Mouse (Mus musculus): ENCODE results near the gene Shq1. TPM values are rescaled to one million over a fixed set of nuclear protein-coding genes. Genes with fewer than 3 reads are reported as not detected.
A peak's percentile ranks its signal among the peaks of the same experiment; 100 is the strongest.

The Shq1 gene
- polyA plus RNA-seq, 1 experiment: 0.82 TPM

GRCm38 (mm10) chr6:100676461-100676860 lies 5.5 kb upstream of the Shq1 start:
- no peak for TF ChIP-seq TAL1 (IDR thresholded peaks at IDR 0.05; ENCODE audit: low read length)
- TF ChIP-seq GATA1 (IDR thresholded peaks at IDR 0.05; ENCODE audit: low read length): no peak
- peaks cover 2% of the 10 kb centered on the region for H3K4me1 ChIP-seq (ENCODE audit: control insufficient read depth)
- no peak overlapping the region for H3K4me3 ChIP-seq (replicated peaks)
- no peaks in the 10 kb centered on the region for H3K27me3 ChIP-seq (ENCODE audit: control insufficient read depth)
- H3K36me3 ChIP-seq (ENCODE audit: control insufficient read depth): no peaks in the 10 kb centered on the region
- H3K9me3 ChIP-seq (ENCODE audit: control insufficient read depth, low read length): no peaks in the 10 kb centered on the region

- H3K27me3 ChIP-seq (ENCODE audit: control insufficient read depth): no peaks in the 10 kb centered on the region
- TF ChIP-seq TAL1 (IDR thresholded peaks at IDR 0.05; ENCODE audit: low read length) (no peak), GATA1 (IDR thresholded peaks at IDR 0.05; ENCODE audit: low read length) (no peak)
- peaks cover 16% of the 10 kb centered on the region for H3K4me1 ChIP-seq (ENCODE audit: control insufficient read depth)
- no peak overlapping the region for H3K4me3 ChIP-seq (replicated peaks)
- H3K9me3 ChIP-seq (ENCODE audit: control insufficient read depth, low read length): no peaks in the 10 kb centered on the region
- no peaks in the 10 kb centered on the region for H3K36me3 ChIP-seq (ENCODE audit: control insufficient read depth)
These were observed 4.0 kb upstream of the Shq1 start for GRCm38 (mm10) chr6:100674974-100675373.

- Histone ChIP-seq H3K36me3 (ENCODE audit: control insufficient read depth) (peaks cover 4% of the 10 kb centered on the region), H3K9me3 (ENCODE audit: control insufficient read depth, low read length) (no peaks in the 10 kb centered on the region), H3K27me3 (ENCODE audit: control insufficient read depth) (no peaks in the 10 kb centered on the region), H3K4me3 (replicated peaks) (peak overlapping the region; percentile 90), H3K4me1 (ENCODE audit: control insufficient read depth) (peaks cover 28% of the 10 kb centered on the region)
- TF ChIP-seq GATA1 (IDR thresholded peaks at IDR 0.05; ENCODE audit: low read length) (no peak), TAL1 (IDR thresholded peaks at IDR 0.05; ENCODE audit: low read length) (no peak)
These were observed 444 bp upstream of the Shq1 start for GRCm38 (mm10) chr6:100671401-100671800.

- Histone ChIP-seq H3K4me1 (ENCODE audit: control insufficient read depth) (peaks cover 28% of the 10 kb centered on the region), H3K9me3 (ENCODE audit: control insufficient read depth, low read length) (no peaks in the 10 kb centered on the region), H3K4me3 (replicated peaks) (peak overlapping the region; percentile 90), H3K27me3 (ENCODE audit: control insufficient read depth) (no peaks in the 10 kb centered on the region), H3K36me3 (ENCODE audit: control insufficient read depth) (peaks cover 7% of the 10 kb centered on the region)
- TF ChIP-seq TAL1 (IDR thresholded peaks at IDR 0.05; ENCODE audit: low read length) (peak; percentile 27; the same call in 1 of the 3 replicates), GATA1 (IDR thresholded peaks at IDR 0.05; ENCODE audit: low read length) (peak; percentile 43; the same call in 1 of the 2 replicates)
These were observed 551 bp downstream of the Shq1 start for GRCm38 (mm10) chr6:100670370-100670841.

- peaks cover 22% of the 10 kb centered on the region for H3K36me3 ChIP-seq (ENCODE audit: control insufficient read depth)
- no peaks in the 10 kb centered on the region for H3K27me3 ChIP-seq (ENCODE audit: control insufficient read depth)
- peaks cover 28% of the 10 kb centered on the region for H3K4me1 ChIP-seq (ENCODE audit: control insufficient read depth)
- no peak overlapping the region for H3K4me3 ChIP-seq (replicated peaks)
- H3K9me3 ChIP-seq (ENCODE audit: control insufficient read depth, low read length): no peaks in the 10 kb centered on the region
- TF ChIP-seq TAL1 (IDR thresholded peaks at IDR 0.05; ENCODE audit: low read length) (no peak), GATA1 (IDR thresholded peaks at IDR 0.05; ENCODE audit: low read length) (no peak)
These were observed 2.1 kb downstream of the Shq1 start for GRCm38 (mm10) chr6:100668858-100669257.

GRCm38 (mm10) chr6:100667644-100668043 lies 3.3 kb downstream of the Shq1 start:
- H3K27me3 ChIP-seq (ENCODE audit: control insufficient read depth): no peaks in the 10 kb centered on the region
- H3K36me3 ChIP-seq (ENCODE audit: control insufficient read depth): peaks cover 34% of the 10 kb centered on the region
- no peak overlapping the region for H3K4me3 ChIP-seq (replicated peaks)
- H3K9me3 ChIP-seq (ENCODE audit: control insufficient read depth, low read length): no peaks in the 10 kb centered on the region
- TF ChIP-seq GATA1 (IDR thresholded peaks at IDR 0.05; ENCODE audit: low read length): no peak
- no peak for TF ChIP-seq TAL1 (IDR thresholded peaks at IDR 0.05; ENCODE audit: low read length)
- H3K4me1 ChIP-seq (ENCODE audit: control insufficient read depth): peaks cover 28% of the 10 kb centered on the region

- no peak for TF ChIP-seq TAL1 (IDR thresholded peaks at IDR 0.05; ENCODE audit: low read length)
- TF ChIP-seq GATA1 (IDR thresholded peaks at IDR 0.05; ENCODE audit: low read length): no peak
- Histone ChIP-seq H3K27me3 (ENCODE audit: control insufficient read depth) (no peaks in the 10 kb centered on the region), H3K4me1 (ENCODE audit: control insufficient read depth) (no peaks in the 10 kb centered on the region), H3K4me3 (replicated peaks) (no peak overlapping the region), H3K36me3 (ENCODE audit: control insufficient read depth) (peaks cover 70% of the 10 kb centered on the region), H3K9me3 (ENCODE audit: control insufficient read depth, low read length) (no peaks in the 10 kb centered on the region)
These were observed 8.7 kb downstream of the Shq1 start for GRCm38 (mm10) chr6:100662224-100662623.

- H3K9me3 ChIP-seq (ENCODE audit: control insufficient read depth, low read length): no peaks in the 10 kb centered on the region
- no peak for TF ChIP-seq GATA1 (IDR thresholded peaks at IDR 0.05; ENCODE audit: low read length)
- TF ChIP-seq TAL1 (IDR thresholded peaks at IDR 0.05; ENCODE audit: low read length): no peak
- no peak overlapping the region for H3K4me3 ChIP-seq (replicated peaks)
- H3K4me1 ChIP-seq (ENCODE audit: control insufficient read depth): no peaks in the 10 kb centered on the region
- peaks cover 68% of the 10 kb centered on the region for H3K36me3 ChIP-seq (ENCODE audit: control insufficient read depth)
- H3K27me3 ChIP-seq (ENCODE audit: control insufficient read depth): no peaks in the 10 kb centered on the region
These were observed 10.6 kb downstream of the Shq1 start for GRCm38 (mm10) chr6:100660395-100660794.

- no peaks in the 10 kb centered on the region for H3K27me3 ChIP-seq (ENCODE audit: control insufficient read depth)
- H3K4me1 ChIP-seq (ENCODE audit: control insufficient read depth): no peaks in the 10 kb centered on the region
- peaks cover 30% of the 10 kb centered on the region for H3K36me3 ChIP-seq (ENCODE audit: control insufficient read depth)
- H3K4me3 ChIP-seq (replicated peaks): no peak overlapping the region
- H3K9me3 ChIP-seq (ENCODE audit: control insufficient read depth, low read length): no peaks in the 10 kb centered on the region
- TF ChIP-seq TAL1 (IDR thresholded peaks at IDR 0.05; ENCODE audit: low read length): no peak
- TF ChIP-seq GATA1 (IDR thresholded peaks at IDR 0.05; ENCODE audit: low read length): no peak
These were observed 18.4 kb downstream of the Shq1 start for GRCm38 (mm10) chr6:100652535-100652934.

GRCm38 (mm10) chr6:100647196-100647595 lies 23.8 kb downstream of the Shq1 start:
- no peaks in the 10 kb centered on the region for H3K27me3 ChIP-seq (ENCODE audit: control insufficient read depth)

More at GRCm38 (mm10) chr6:100647196-100647595, 23.8 kb downstream of the Shq1 start:
- Histone ChIP-seq H3K4me1 (ENCODE audit: control insufficient read depth) (no peaks in the 10 kb centered on the region), H3K9me3 (ENCODE audit: control insufficient read depth, low read length) (no peaks in the 10 kb centered on the region), H3K4me3 (replicated peaks) (no peak overlapping the region), H3K36me3 (ENCODE audit: control insufficient read depth) (peaks cover 40% of the 10 kb centered on the region)
- TF ChIP-seq TAL1 (IDR thresholded peaks at IDR 0.05; ENCODE audit: low read length) (no peak), GATA1 (IDR thresholded peaks at IDR 0.05; ENCODE audit: low read length) (no peak)

All from erythroblast, embryonic 14.5 days (primary cell).